Mouse (Mus musculus): ENCODE data around the gene Nfatc4.
A peak's percentile ranks its signal among the peaks of the same experiment; 100 is the strongest.

Gene Nfatc4

GRCm38 (mm10) chr14:55822991-55823762 is at the start of gene Nfatc4:
Gene Nfatc4 (plus strand): TSS chr14:55823144.
- peak; percentile 92 for DNase-seq

- no peak for DNase-seq
These were observed 46.2 kb upstream of the Nfatc4 start for GRCm38 (mm10) chr14:55776711-55777110.

GRCm38 (mm10) chr14:55777176-55777575 is 45.8 kb upstream of the Nfatc4 start:
- no peak for DNase-seq

- DNase-seq = no peak
These were observed 45.1 kb upstream of the Nfatc4 start for GRCm38 (mm10) chr14:55777806-55778205.

- DNase-seq = no peak
These were observed 44.3 kb upstream of the Nfatc4 start for GRCm38 (mm10) chr14:55778686-55779085.

- DNase-seq = no peak
These were observed 43.3 kb upstream of the Nfatc4 start for GRCm38 (mm10) chr14:55779656-55780055.

- no peak for DNase-seq
These were observed 42.2 kb upstream of the Nfatc4 start for GRCm38 (mm10) chr14:55780736-55781135.

GRCm38 (mm10) chr14:55781310-55781709 is 41.6 kb upstream of the Nfatc4 start:
- peak; percentile 81 for DNase-seq

- no peak for DNase-seq
These were observed 40.5 kb upstream of the Nfatc4 start for GRCm38 (mm10) chr14:55782361-55782960.

- DNase-seq = peak; percentile 66
These were observed 39.6 kb upstream of the Nfatc4 start for GRCm38 (mm10) chr14:55783171-55783957.

GRCm38 (mm10) chr14:55783958-55784235 is 39.0 kb upstream of the Nfatc4 start, which contains the start of gene Adcy4:
Gene Adcy4 (minus strand): TSS chr14:55784095.
- peak; percentile 48 for DNase-seq

GRCm38 (mm10) chr14:55785195-55785594 is 37.7 kb upstream of the Nfatc4 start:
- peak; percentile 12 for DNase-seq

- DNase-seq = no peak
These were observed 35.2 kb upstream of the Nfatc4 start for GRCm38 (mm10) chr14:55787731-55788130.

GRCm38 (mm10) chr14:55788256-55789050 is 34.5 kb upstream of the Nfatc4 start, which contains the start of gene Ripk3:
Gene Ripk3 (minus strand): TSS chr14:55788865.
- DNase-seq = peak; percentile 45

GRCm38 (mm10) chr14:55793461-55793860 is 29.5 kb upstream of the Nfatc4 start:
- DNase-seq = peak; percentile 0

- peak; percentile 2 for DNase-seq
These were observed 29.0 kb upstream of the Nfatc4 start for GRCm38 (mm10) chr14:55793946-55794345.

GRCm38 (mm10) chr14:55795380-55796163 is 27.4 kb upstream of the Nfatc4 start:
- DNase-seq = peak; percentile 1

- DNase-seq = peak; percentile 86
These were observed 8.1 kb upstream of the Nfatc4 start for GRCm38 (mm10) chr14:55814885-55815284.

GRCm38 (mm10) chr14:55815310-55815751 is 7.6 kb upstream of the Nfatc4 start:
- peak; percentile 82 for DNase-seq

- peak; percentile 0 for DNase-seq
These were observed 3.0 kb upstream of the Nfatc4 start for GRCm38 (mm10) chr14:55819845-55820405.

GRCm38 (mm10) chr14:55820576-55820975 is 2.4 kb upstream of the Nfatc4 start:
- peak; percentile 0 for DNase-seq

Measured in kidney, postnatal 14 days (tissue).